Mouse (Mus musculus): ENCODE results near the gene Adprhl1.

DNA sequence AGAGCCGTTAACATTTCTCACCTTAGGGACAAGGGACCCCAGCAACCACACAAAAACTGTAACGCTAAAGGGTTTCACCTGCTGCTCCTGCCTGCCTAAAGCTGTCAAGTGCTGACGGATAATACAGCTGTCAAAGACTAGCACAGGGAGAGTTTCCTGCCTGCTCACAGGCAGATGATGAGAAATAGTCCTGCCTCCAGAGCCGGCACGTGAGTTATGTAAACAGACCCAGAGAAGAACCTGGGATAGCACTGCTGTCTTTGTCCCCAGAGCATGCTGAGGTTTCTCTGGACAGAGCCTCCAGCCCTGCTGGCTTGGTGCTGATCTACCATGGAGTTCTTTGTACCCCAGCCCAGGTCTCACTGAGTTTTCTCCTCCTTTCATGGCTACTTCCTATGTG lies 36.9 kb downstream of the Adprhl1 start:
- TF ChIP-seq POLR2A (IDR thresholded peaks at IDR 0.05; ENCODE audit: low read depth, low read length) (no peak), CTCF (IDR thresholded peaks at IDR 0.05; ENCODE audit: extremely low read depth, insufficient read length, insufficient replicate concordance, low read depth, low read length) (no peak)
